Mouse (Mus musculus): Measurements from ENCODE around the gene Cs.

DNA sequence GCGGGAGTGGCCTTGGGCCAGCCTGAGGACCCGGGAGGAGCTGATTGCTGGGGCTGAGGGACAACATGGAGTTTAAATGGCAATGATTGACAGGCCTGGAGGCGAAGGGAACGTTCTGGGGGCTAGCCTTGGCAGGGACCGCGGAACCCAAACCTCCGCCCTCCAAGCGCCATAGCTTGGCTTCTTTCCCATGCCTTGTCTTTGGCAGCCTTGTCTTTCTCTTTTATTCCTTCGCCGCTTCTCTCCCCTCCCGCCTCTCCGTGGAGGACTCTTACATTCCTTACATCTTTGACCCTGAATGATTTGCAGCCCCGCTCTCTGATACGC is 74.5 kb downstream of the Cs start:
- TF ChIP-seq CTCF (IDR thresholded peaks at IDR 0.05; ENCODE audit: borderline replicate concordance, insufficient read depth, low read length), result no peak
- TF ChIP-seq POLR2A (IDR thresholded peaks at IDR 0.05; ENCODE audit: low read depth, low read length), result no peak
